Mouse (Mus musculus) right cerebral cortex, postnatal 36 days (tissue): ENCODE data around the gene Man2a1.

Source experiments
- DNase-seq, 2 experiments: peaks; one replicate each; pipeline ENCODE4 v3.0.0; 2022; ENCODE audit warnings: low spot score in 2 of 2, mixed read lengths in 1 of 2

The Man2a1 gene

GRCm38 (mm10) chr17:64601751-64602578, 1.4 kb downstream of the Man2a1 start:
- peak in 1 of 2 experiments; percentile 43 for DNase-seq

- no peak for DNase-seq
Measured at GRCm38 (mm10) chr17:64603134-64603533, 2.6 kb downstream of the Man2a1 start.

- DNase-seq: no peak
Measured at GRCm38 (mm10) chr17:64603534-64603933, 3.0 kb downstream of the Man2a1 start.

- no peak for DNase-seq
Measured at GRCm38 (mm10) chr17:64604163-64604562, 3.6 kb downstream of the Man2a1 start.

GRCm38 (mm10) chr17:64608228-64608627, 7.7 kb downstream of the Man2a1 start:
- no peak for DNase-seq

GRCm38 (mm10) chr17:64608923-64609598, 8.5 kb downstream of the Man2a1 start:
- DNase-seq: no peak

GRCm38 (mm10) chr17:64609741-64610140, 9.2 kb downstream of the Man2a1 start:
- DNase-seq: no peak

- no peak for DNase-seq
Measured at GRCm38 (mm10) chr17:64611426-64611825, 10.9 kb downstream of the Man2a1 start.

GRCm38 (mm10) chr17:64612135-64612885, 11.8 kb downstream of the Man2a1 start:
- DNase-seq: no peak

- DNase-seq: no peak
Measured at GRCm38 (mm10) chr17:64612930-64613329, 12.4 kb downstream of the Man2a1 start.

- DNase-seq: no peak
Measured at GRCm38 (mm10) chr17:64613351-64613750, 12.8 kb downstream of the Man2a1 start.

- no peak for DNase-seq
Measured at GRCm38 (mm10) chr17:64614804-64615203, 14.3 kb downstream of the Man2a1 start.

- no peak for DNase-seq
Measured at GRCm38 (mm10) chr17:64615420-64615819, 14.9 kb downstream of the Man2a1 start.

GRCm38 (mm10) chr17:64616259-64616658, 15.7 kb downstream of the Man2a1 start:
- no peak for DNase-seq

GRCm38 (mm10) chr17:64617838-64618237, 17.3 kb downstream of the Man2a1 start:
- no peak for DNase-seq

GRCm38 (mm10) chr17:64618996-64619395, 18.5 kb downstream of the Man2a1 start:
- DNase-seq: no peak

- no peak for DNase-seq
Measured at GRCm38 (mm10) chr17:64620135-64620534, 19.6 kb downstream of the Man2a1 start.

- no peak for DNase-seq
Measured at GRCm38 (mm10) chr17:64620627-64621026, 20.1 kb downstream of the Man2a1 start.

GRCm38 (mm10) chr17:64621226-64621625, 20.7 kb downstream of the Man2a1 start:
- DNase-seq: no peak

GRCm38 (mm10) chr17:64621649-64622351, 21.3 kb downstream of the Man2a1 start:
- DNase-seq: no peak

- DNase-seq: no peak
Measured at GRCm38 (mm10) chr17:64622352-64622886, 21.9 kb downstream of the Man2a1 start.
